Comparison of ENCODE assay signal across 9 mouse cellular contexts in the genomic region with DNA sequence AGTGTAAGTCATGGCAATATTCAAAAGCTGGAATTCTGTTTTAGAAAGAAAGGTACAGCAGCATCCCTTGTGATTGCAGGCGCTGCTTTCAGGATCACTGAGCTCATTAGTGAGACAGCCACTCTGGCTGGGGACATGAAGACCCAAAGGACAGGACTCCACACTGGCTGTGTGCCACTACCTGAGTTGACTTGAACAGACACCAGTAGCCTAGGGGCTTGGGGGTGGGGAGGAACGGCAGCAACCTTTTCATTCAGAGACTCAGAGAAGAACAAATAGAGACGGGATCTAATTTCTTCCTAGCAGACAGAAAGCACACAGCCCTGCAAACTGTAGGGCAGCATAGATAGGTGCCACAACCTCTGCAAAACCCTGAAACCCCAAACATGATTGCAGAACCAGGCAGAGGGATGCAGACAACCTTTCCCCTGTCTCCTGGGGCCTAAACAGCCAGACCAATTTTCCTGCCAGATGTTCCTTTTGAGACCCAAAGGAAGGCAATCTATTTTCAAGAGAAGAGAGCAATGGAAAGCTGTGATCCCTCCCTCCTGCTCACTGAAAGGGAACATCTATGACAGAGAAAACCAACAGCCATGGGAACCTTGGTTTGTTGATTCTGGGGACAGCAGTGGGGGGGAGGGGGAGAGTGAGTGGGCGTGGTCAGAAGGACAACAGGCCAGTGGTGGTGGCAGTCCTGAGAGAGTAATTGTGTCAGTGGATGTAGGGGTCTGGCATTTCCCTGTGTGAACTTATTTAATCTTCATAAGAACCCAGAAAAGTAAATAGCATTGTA. TPM values are rescaled to one million over a fixed set of nuclear protein-coding genes. Genes with fewer than 3 reads are reported as not detected.
DNase-seq lines count a peak whose midpoint lies in the region; ATAC-seq lines count a peak whose summit lies in the region.
"Had no signal": no experiment of that assay in that cellular context is flagged by ENCODE, and none has a peak within 500 bp of the region (broad histone marks: within the 10 kb centered on the region; RNA-seq: fewer than 3 reads in every experiment).

No protein-coding gene starts in this region.

- no peaks in the 10 kb centered on the region for H3K27me3 ChIP-seq in hindbrain, embryonic 14.5 days (ENCODE audit: control insufficient read depth, insufficient read depth, low read length)

- H3K9ac ChIP-seq in hindbrain, embryonic 14.5 days, result 0 out of 2 replicates have a peak overlapping the region, but pooled peaks have one; percentile 0

- peak; percentile 42; the same call in 1 of the 2 replicates for ATAC-seq in hindbrain, embryonic 14.5 days (ENCODE audit: low FRiP score)

- peak; percentile 29 for DNase-seq in cerebellum, adult 11 months
- DNase-seq in cerebellum, adult 8-10 months, result no peak
- peak; percentile 32 for DNase-seq in urinary bladder, postnatal 14 days (ENCODE audit: low spot score)
- DNase-seq in urinary bladder, postnatal 4 days (ENCODE audit: low spot score in 2 of 2), result no peak
- DNase-seq in hindbrain, embryonic 14.5 days (ENCODE audit: low spot score), result no peak
- peak; percentile 65 for DNase-seq in skeletal muscle tissue, adult 2 months (ENCODE audit: low read depth, low spot score)
- DNase-seq in layer of hippocampus, postnatal 14 days (ENCODE audit: low spot score in 2 of 2), result no peak
- no peak for DNase-seq in frontal cortex, postnatal 10 days (ENCODE audit: low spot score in 2 of 2)

- WGBS in hindbrain, embryonic 14.5 days, result 11% methylated on average over 4 of the region's 4 CpGs

- H3K4me2 ChIP-seq in hindbrain, embryonic 14.5 days (replicated peaks), result no peak overlapping the region

- no peaks in the 10 kb centered on the region for H3K9me3 ChIP-seq in hindbrain, embryonic 14.5 days (ENCODE audit: control insufficient read depth, low read length)
- H3K9me3 ChIP-seq: megakaryocyte, embryonic 14.5 days had no signal

- H3K4me1 ChIP-seq in hindbrain, embryonic 14.5 days (replicated peaks; ENCODE audit: control insufficient read depth, insufficient read depth, low read length), result peaks cover 27% of the 10 kb centered on the region

- no peaks in the 10 kb centered on the region for H3K36me3 ChIP-seq in hindbrain, embryonic 14.5 days (replicated peaks; ENCODE audit: control insufficient read depth, insufficient read depth)

- peak overlapping the region; percentile 70 for H3K27ac ChIP-seq in hindbrain, embryonic 14.5 days

- no peak overlapping the region for H3K4me3 ChIP-seq in hindbrain, embryonic 14.5 days (replicated peaks; ENCODE audit: low read length)
- H3K4me3 ChIP-seq: megakaryocyte, embryonic 14.5 days had no signal

RNA-seq across cellular contexts. Expression of a gene that starts 57.2 kb away (rescaled TPM):
- polyA plus RNA-seq in hindbrain, embryonic 14.5 days (2014; fragmentation: Nextera tagmentation; extraction: Ambion mirVana), result 29.8 and 32.5 TPM in 2 replicates
- 10 to 100 TPM; 41.6 to 44.3 TPM for total RNA-seq in layer of hippocampus, postnatal 14 days (2021)

Comparison
In these comparisons a context has a peak if more than half of its experiments do, and no peak if none do; other contexts are left out.
1. DNase-seq: peak in cerebellum, adult 11 months (single experiment), urinary bladder, postnatal 14 days (single experiment) and skeletal muscle tissue, adult 2 months (single experiment); none in cerebellum, adult 8-10 months (single experiment), urinary bladder, postnatal 4 days (0 of 2), hindbrain, embryonic 14.5 days (single experiment), layer of hippocampus, postnatal 14 days (0 of 2) and frontal cortex, postnatal 10 days (0 of 2).